Mouse (Mus musculus) intestine, postnatal 0 days (tissue): ENCODE results near the gene Cwc27. TPM values are rescaled to one million over a fixed set of nuclear protein-coding genes. Genes with fewer than 3 reads are reported as not detected.

Experiments used
- ATAC-seq: fragments of 200-750 bp; cut with Nextera tagmentation; 2 replicates; pipeline ENCODE4 v1.8.0; 2017; ENCODE audit warnings: mild to moderate bottlenecking, moderate TSS enrichment, moderate library complexity
- H3K27ac ChIP-seq: fragments of 300-500 bp; sonication (generic); 2 replicates; pipeline ENCODE4 v1.5.1; 2014; ENCODE audit warnings: mild to moderate bottlenecking, low read depth, low read length, moderate library complexity
- H3K27me3 ChIP-seq: fragments of 300-500 bp; sonication (generic); replicated peaks from 2 replicates; pipeline ENCODE4 v1.6.1; 2014; ENCODE audit warnings: low read length, mixed read lengths; ENCODE audit not compliant: control insufficient read depth, insufficient read depth
- H3K36me3 ChIP-seq: fragments of 300-500 bp; sonication (generic); 2 replicates; pipeline ENCODE4 v1.6.1; 2014; ENCODE audit warnings: mild to moderate bottlenecking, moderate library complexity; ENCODE audit not compliant: control insufficient read depth, insufficient read depth
- H3K4me1 ChIP-seq: fragments of 300-500 bp; sonication (generic); replicated peaks from 2 replicates; pipeline ENCODE4 v1.6.1; 2014; ENCODE audit warnings: antibody characterized with exemption, low read length, mixed read lengths; ENCODE audit not compliant: control insufficient read depth, insufficient read depth
- H3K4me2 ChIP-seq: fragments of 300-500 bp; sonication (generic); replicated peaks from 2 replicates; pipeline ENCODE4 v1.6.1; 2014; ENCODE audit warnings: low read depth, mild to moderate bottlenecking, moderate library complexity
- H3K4me3 ChIP-seq: fragments of 300-500 bp; sonication (generic); 2 replicates; pipeline ENCODE4 v1.5.1; 2014; ENCODE audit warnings: low read depth, low read length
- H3K9ac ChIP-seq: fragments of 300-500 bp; sonication (generic); 2 replicates; pipeline ENCODE4 v1.6.1; 2014; ENCODE audit warnings: mild to moderate bottlenecking, low read depth, low read length
- H3K9me3 ChIP-seq: fragments of 300-500 bp; sonication (generic); 2 replicates; pipeline ENCODE4 v1.6.1; 2016; ENCODE audit warnings: mixed run types; ENCODE audit not compliant: control insufficient read depth
- CTCF ChIP-seq: sonication (generic); IDR thresholded peaks from 2 replicates; pipeline ENCODE4 v1.5.1; 2016; ENCODE audit warnings: low read depth, mild to moderate bottlenecking, control low read depth, antibody characterized with exemption, moderate library complexity
- WGBS: fragments of 180-500 bp; shearing (Covaris S2); extraction: QIAGEN DNeasy Blood & Tissue Kit; methylation state at CpG from one replicate; pipeline ENCODE4 v1.1.7; 2014; 5-methylcytosine and 5-hydroxymethylcytosine counted together
- polyA plus RNA-seq: library from polyadenylated mRNA; unstranded; fragments of >200 nt; fragmentation: Nextera tagmentation; extraction: Ambion mirVana; gene quantifications from 2 replicates; pipeline ENCODE4 v1.2.1, GENCODE M21; 2015

Gene Cwc27
- polyA plus RNA-seq, 1 experiment from 2014 or later, result 15.6 TPM

- Histone ChIP-seq H3K9me3 (no peaks in the 10 kb centered on the region), H3K27ac (no peak overlapping the region; the same call in 1 of the 2 replicates), H3K4me1 (0 out of 2 replicates have a peak, but pooled peaks cover 4% of the 10 kb centered on the region), H3K4me2 (peak overlapping the region; percentile 76), H3K36me3 (no peaks in the 10 kb centered on the region), H3K27me3 (no peaks in the 10 kb centered on the region), H3K9ac (peak overlapping the region; percentile 85), H3K4me3 (peak overlapping the region; percentile 93)
- ATAC-seq, result no peak
- TF ChIP-seq CTCF, result no peak
- 36% methylated on average over 12 of the region's 12 CpGs for WGBS
Observed at GRCm38 (mm10) chr13:104817696-104818095, 754 bp upstream of the Cwc27 start.

- Histone ChIP-seq H3K9me3 (no peaks in the 10 kb centered on the region), H3K4me3 (peak overlapping the region; percentile 93), H3K27me3 (no peaks in the 10 kb centered on the region), H3K4me1 (0 out of 2 replicates have a peak, but pooled peaks cover 4% of the 10 kb centered on the region), H3K36me3 (no peaks in the 10 kb centered on the region), H3K27ac (peak overlapping the region; percentile 82), H3K9ac (peak overlapping the region; percentile 85), H3K4me2 (peak overlapping the region; percentile 76)
- peak; percentile 39 for TF ChIP-seq CTCF
- no peak for ATAC-seq
- 5% methylated on average over 8 of the region's 8 CpGs for WGBS
Observed at GRCm38 (mm10) chr13:104816270-104816634, 690 bp downstream of the Cwc27 start.

- H3K27ac ChIP-seq, result no peak overlapping the region
- H3K9me3 ChIP-seq, result no peaks in the 10 kb centered on the region
- H3K9ac ChIP-seq, result no peak overlapping the region
- no peak for ATAC-seq
- no peak overlapping the region for H3K4me3 ChIP-seq
- no peaks in the 10 kb centered on the region for H3K27me3 ChIP-seq
- WGBS, result 49% methylated on average over 3 of the region's 3 CpGs
- H3K4me1 ChIP-seq, result no peaks in the 10 kb centered on the region
- H3K4me2 ChIP-seq, result no peak overlapping the region
- H3K36me3 ChIP-seq, result peaks cover 23% of the 10 kb centered on the region
- peak; percentile 77 for TF ChIP-seq CTCF
Observed at GRCm38 (mm10) chr13:104805681-104806080, 11.3 kb downstream of the Cwc27 start.

DNA sequence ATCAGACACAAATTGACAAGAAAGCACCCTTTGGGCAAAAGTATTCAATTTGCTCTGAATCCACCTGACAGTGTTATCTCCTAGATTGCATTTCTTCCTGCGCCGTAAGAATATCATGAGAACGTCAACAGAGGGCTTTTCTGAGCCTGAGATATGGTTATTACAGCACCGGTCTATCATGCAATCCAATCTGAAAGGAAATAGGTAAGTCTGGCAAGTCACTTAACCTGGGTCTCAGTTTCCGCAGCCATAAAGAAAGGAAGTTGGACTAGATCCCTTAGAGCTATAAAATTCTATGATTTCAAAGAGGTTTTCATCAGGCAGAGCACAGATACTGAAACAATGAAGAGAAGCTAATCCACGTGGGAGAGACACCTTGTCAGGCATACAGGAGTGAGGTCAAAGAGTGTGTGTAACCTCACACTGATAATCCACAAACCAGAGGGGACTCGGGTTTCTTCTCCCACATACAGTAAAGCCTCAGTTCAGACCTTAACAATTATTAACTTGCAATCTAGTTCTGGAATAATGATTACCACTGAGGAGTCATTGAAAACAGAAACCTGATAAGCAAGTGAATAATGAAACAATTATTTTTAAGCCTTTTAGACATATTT is 17.3 kb downstream of the Cwc27 start:
- no peak overlapping the region for H3K4me3 ChIP-seq
- H3K27me3 ChIP-seq, result no peaks in the 10 kb centered on the region
- peak overlapping the region; percentile 47 for H3K4me2 ChIP-seq
- peaks cover 11% of the 10 kb centered on the region for H3K36me3 ChIP-seq
- H3K4me1 ChIP-seq, result no peaks in the 10 kb centered on the region
- H3K9me3 ChIP-seq, result no peaks in the 10 kb centered on the region
- no peak for TF ChIP-seq CTCF
- H3K9ac ChIP-seq, result no peak overlapping the region
- WGBS, result 41% methylated on average over 7 of the region's 7 CpGs
- peak; percentile 84 for ATAC-seq
- peak overlapping the region; percentile 46 for H3K27ac ChIP-seq

DNA sequence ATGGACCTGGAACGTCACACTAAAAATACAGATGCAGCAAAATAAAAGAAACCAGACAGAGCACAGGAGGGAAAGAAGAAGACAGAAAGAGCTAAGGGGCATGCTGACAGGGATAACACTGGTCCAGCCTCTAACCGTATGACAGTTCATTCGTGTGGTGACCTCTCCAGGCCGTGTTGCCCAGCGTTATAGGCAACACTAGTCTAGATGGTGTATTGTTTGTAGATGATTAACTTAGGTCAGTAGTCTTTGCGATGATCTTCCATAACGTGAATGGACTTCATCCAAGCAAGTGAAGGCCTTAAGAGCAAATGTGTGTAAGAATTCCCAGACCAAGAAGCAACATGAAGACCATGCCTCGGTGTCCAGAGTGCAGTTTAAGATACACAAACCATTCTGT is 17.9 kb downstream of the Cwc27 start:
- Histone ChIP-seq H3K4me3 (no peak overlapping the region), H3K9ac (no peak overlapping the region), H3K4me2 (peak overlapping the region; percentile 47), H3K4me1 (no peaks in the 10 kb centered on the region), H3K27ac (no peak overlapping the region), H3K27me3 (no peaks in the 10 kb centered on the region), H3K9me3 (no peaks in the 10 kb centered on the region), H3K36me3 (peaks cover 14% of the 10 kb centered on the region)
- 52% methylated on average over 8 of the region's 8 CpGs for WGBS
- no peak for TF ChIP-seq CTCF
- peak; percentile 65 for ATAC-seq

DNA sequence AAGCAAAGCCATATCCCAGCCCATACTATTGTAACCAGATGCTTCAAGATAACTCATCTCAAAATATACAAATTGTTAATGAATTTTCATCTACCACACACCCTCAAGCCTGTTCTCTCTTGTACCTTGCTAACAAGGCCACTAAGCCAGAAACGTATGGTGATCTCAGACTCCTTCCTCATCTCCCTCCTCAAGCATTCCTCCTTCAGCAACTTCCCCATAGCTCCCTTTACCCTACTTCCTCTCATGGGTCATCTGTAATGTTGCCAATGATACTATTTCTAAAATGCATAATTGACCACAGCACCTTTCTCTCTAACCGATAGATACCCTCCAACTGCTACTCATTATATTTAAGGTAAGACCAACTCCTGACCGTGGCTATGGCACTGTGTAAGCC is 22.5 kb downstream of the Cwc27 start:
- ATAC-seq, result no peak
- Histone ChIP-seq H3K27ac (no peak overlapping the region), H3K9me3 (no peaks in the 10 kb centered on the region), H3K27me3 (no peaks in the 10 kb centered on the region), H3K4me2 (no peak overlapping the region), H3K4me1 (no peaks in the 10 kb centered on the region), H3K36me3 (peaks cover 15% of the 10 kb centered on the region), H3K4me3 (no peak overlapping the region), H3K9ac (no peak overlapping the region)
- WGBS, result 86% methylated on average over 3 of the region's 3 CpGs
- no peak for TF ChIP-seq CTCF
